Mouse (Mus musculus) testis, postnatal 10 days (tissue): ENCODE measurements around the gene Olfr1375.
A peak's percentile ranks its signal among the peaks of the same experiment; 100 is the strongest.
"Not testable (repeated sequence)": the region's sequence is repeated elsewhere in the genome, so short reads cannot be mapped to it uniquely, and the experiment has no call there.

Experiments
- DNase-seq: peaks from one replicate; pipeline ENCODE4 v3.0.0; 2021; ENCODE audit warnings: low spot score

The Olfr1375 gene

DNA sequence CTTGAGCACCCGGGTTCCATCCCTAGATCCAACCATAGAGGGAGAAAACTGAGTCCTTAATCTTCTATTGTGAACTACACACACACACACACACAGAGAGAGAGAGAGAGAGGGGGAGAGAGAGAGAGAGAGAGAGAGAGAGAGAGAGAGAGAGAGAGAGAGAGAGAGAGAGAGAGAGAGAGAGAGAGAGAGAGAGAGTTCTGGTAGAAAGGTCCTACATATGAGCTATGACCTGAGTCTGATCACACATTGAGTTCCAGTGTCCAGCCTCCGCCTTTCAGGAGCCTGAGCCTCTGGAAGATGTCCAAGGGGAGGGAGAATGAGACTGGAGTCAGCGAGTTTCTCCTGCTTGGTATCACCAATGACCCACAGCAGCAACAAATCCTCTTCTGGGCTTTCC lies at the start of gene Olfr1375:
Gene Olfr1375, plus strand, starts transcription at position 301 of the 400 bp plus-strand sequence.
- not testable (repeated sequence) for DNase-seq

- no peak for DNase-seq
Observed at GRCm38 (mm10) chr11:51003296-51003695, 44.6 kb upstream of the Olfr1375 start, which contains the start of gene Olfr51. Olfr51 (plus strand) TSS chr11:51003596.

DNA sequence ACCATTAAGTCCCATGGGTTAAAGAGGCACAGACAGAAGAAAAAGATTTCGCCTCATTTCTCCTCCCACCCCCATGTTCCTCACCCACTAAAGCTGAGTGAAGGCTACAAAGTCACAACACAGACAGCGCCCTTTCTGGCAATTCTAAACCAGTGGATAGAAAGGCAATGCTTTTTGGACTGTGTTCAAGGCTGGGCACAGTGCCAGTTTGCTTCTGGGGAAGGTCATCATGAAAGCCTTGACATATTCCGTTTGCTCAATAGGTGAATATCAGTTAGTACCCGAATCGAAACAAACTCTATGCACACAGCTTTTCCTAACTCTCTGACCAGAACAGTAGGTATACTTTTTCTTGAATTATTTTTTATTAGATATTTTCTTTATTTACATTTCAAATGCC lies 36.1 kb upstream of the Olfr1375 start:
- peak; percentile 86 for DNase-seq

DNA sequence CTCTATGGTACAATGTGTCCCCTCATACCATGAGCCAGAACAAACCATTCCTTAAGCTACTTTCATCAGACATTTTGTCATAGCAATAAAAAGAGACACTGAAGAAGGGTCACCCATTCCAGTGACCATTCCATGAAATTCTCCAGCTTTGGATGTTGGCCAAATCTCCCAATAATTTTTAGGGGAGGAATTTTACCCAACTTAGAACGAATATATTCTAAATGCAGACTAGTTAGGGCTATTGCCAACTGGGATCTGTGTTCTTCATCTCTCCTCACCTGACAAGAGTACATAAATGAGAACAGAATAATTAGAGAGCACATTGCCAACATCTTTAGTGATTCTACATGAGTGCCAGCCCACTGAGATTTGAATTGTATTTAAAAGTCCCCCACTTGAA lies 34.0 kb upstream of the Olfr1375 start, which contains the start of gene Olfr54:
Gene Olfr54, plus strand, starts transcription at position 301 of the 400 bp plus-strand sequence.
- no peak for DNase-seq

DNA sequence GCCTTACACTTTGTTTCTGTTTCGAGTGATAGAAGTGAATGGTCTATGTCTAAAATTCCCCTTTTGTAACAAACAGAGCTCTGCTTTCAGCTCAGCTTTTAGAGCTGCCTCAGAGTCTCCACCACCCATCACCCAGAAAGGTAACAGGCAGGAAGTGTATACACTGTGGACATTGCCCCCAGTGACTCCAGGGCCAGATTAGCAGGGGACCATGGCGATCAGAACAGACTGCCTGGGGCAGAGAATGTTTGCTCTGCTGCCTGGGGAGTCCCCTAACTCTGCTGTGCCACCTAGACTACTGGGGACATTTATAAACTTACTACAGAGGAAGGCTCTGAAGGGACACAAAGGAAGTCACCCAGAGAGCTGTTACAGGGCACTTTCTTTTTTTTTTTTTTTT lies 31.6 kb upstream of the Olfr1375 start:
- DNase-seq, result no peak

GRCm38 (mm10) chr11:51026811-51027210 lies 21.1 kb upstream of the Olfr1375 start:
- DNase-seq, result not testable (repeated sequence)

DNA sequence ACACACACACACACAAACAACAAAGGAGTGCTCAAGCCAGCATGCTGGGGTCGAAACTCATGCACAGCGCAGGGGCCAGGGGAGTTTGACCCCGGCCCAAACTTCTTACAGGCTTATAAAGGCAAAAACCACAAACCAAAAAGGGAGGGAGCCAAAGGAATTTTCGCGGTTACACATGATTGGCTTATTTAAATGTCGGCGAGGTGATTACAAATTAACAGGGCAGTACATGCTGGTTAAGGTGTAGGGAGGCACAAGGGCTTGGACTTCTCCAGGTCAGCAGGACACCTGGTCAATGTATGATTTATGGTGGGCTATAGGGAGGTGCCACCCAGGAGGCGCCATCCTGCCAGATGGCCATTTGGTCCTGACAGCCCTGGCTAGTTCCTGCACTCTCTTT lies 18.5 kb upstream of the Olfr1375 start:
- DNase-seq, result not testable (repeated sequence)

GRCm38 (mm10) chr11:51030225-51030624 lies 17.7 kb upstream of the Olfr1375 start:
- DNase-seq, result no peak

DNA sequence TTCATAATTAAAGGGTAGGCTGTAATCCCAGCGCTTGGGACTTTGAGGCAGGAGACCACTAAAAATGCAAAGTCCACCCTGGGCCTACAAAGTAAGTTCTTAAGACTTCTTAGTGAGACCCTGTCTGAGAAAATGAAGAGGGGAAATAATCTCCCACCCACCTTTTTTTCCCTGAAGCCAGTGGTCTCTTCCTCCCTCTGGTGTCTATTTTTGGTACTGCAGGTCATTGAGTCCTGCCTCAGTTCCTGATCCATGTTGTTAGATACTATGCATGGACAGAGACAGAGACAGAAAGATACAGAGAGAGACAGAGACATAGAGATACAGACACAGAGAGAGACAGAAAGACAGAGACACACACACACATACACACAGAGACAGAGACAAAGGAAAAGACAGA lies 15.1 kb upstream of the Olfr1375 start:
- DNase-seq, result no peak

DNA sequence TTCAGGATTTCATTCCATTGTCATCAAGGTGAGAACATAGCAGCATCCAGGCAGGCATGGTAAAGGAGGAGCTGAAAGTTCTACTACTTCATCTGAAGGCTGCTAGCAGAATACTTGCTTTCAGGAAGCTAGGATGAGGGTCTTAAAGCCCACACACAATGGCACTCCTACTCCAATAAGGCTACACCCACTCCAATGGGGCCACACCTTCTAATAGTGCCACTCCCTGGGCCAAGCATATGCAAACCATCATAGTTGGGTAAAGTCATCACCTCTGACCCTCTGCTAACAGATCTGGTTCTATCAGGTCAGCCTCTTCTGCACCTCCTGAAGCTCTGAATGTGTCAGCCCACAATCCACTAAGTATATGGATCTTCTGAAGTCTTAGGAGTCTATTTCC lies 13.8 kb upstream of the Olfr1375 start:
- DNase-seq, result not testable (repeated sequence)

- peak; percentile 54 for DNase-seq
Observed at GRCm38 (mm10) chr11:51035951-51036350, 12.0 kb upstream of the Olfr1375 start.

GRCm38 (mm10) chr11:51044776-51045175 lies 3.1 kb upstream of the Olfr1375 start:
- DNase-seq, result not testable (repeated sequence)

- no peak for DNase-seq
Observed at GRCm38 (mm10) chr11:51051678-51052077, 3.8 kb downstream of the Olfr1375 start.

DNA sequence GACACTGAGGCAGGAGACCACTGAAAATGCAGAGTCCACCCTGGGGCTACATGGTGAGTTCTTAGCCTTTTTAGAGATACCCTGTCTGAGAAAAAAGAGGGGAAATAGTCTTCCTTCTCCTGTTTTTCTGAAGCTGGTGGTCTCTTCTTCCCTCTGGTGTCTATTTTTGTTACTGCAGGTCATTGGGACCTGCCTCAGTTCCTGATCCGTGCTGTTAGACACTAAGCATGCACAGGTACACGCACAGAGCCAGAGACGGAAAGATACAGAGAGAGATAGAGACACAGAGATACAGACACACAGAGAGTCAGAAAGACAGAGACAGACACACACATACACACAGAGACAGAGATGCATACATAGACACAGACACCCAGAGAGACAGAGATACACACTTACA lies 5.3 kb downstream of the Olfr1375 start:
- no peak for DNase-seq

DNA sequence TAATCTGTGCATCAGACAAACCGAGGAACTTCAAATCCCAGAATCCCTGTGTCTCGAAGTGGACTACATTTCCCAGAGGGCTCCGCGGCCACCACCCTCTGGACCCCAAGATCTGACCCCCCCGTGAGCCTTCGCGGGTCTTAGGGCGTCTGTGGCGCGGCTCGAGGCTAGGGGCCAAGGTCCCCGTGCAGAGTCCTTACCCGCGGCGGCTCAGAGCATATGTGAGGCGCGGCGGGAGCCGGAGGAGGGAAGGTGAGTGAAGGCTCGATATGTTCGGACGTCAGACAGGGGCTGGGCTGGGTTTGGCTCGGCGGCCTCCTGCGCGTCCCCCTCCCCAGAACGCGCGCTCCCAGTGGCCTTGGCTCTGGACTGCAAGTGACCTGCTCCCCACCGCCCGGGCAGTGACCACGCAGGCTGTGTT lies 11.3 kb downstream of the Olfr1375 start, which contains the start of gene Zfp354a:
Gene Zfp354a, plus strand, starts transcription at position 107 of the 421 bp plus-strand sequence.
- DNase-seq, result peak; percentile 82

- DNase-seq, result no peak
Observed at GRCm38 (mm10) chr11:51059640-51060039, 11.7 kb downstream of the Olfr1375 start.

- no peak for DNase-seq
Observed at GRCm38 (mm10) chr11:51060981-51061380, 13.1 kb downstream of the Olfr1375 start.

GRCm38 (mm10) chr11:51063276-51063675 lies 15.4 kb downstream of the Olfr1375 start:
- no peak for DNase-seq

- DNase-seq, result no peak
Observed at GRCm38 (mm10) chr11:51063841-51064240, 15.9 kb downstream of the Olfr1375 start.

GRCm38 (mm10) chr11:51084527-51084926 lies 36.6 kb downstream of the Olfr1375 start:
- no peak for DNase-seq

GRCm38 (mm10) chr11:51085269-51085668 lies 37.4 kb downstream of the Olfr1375 start:
- no peak for DNase-seq
